Mouse (Mus musculus): ENCODE data around the gene Cntnap1.

DNA sequence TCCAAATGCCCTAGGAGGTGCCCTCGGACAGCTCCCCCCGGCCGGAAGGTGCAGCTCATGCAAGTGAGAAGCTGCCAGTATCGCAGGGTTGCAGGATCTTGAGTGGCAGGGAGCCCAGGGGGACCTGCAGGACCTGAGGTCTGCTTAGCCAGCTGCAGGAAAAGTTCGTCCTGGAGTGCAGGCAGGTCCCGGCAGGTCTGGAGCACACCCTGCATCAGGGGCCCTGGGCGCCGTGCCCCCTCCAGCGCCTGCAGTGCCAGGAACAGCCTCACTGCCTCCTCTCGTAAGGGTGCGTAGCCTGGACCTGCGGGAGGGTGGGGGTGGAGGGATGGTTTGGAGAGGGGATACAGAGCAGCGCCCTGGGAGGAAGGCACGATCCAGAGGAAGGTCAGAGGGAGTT is 4.0 kb upstream of the Cntnap1 start:
- TF ChIP-seq POLR2A (IDR thresholded peaks at IDR 0.05; ENCODE audit: low read depth, low read length) (no peak), CTCF (IDR thresholded peaks at IDR 0.05; ENCODE audit: extremely low read depth, insufficient read depth, insufficient read length, insufficient replicate concordance) (no peak)
